ENCODE assay signal across 8 mouse cellular contexts in the genomic region with DNA sequence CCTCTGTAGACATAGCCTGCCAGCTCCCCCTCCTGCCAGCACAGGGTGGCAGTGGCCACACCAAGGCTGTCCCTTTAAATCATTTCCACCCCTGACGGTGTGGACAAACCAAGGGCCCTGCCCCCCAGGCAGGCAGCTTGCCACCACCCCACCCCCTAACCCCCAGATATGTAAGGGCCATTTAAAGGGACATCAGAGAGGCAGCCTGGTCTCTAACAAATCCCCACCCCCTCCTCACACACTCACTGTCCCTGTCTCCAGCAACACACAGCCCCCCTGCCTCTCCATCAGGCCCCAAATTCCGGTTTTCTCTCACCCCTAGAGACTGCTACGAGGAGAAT. TPM values are rescaled to one million over a fixed set of nuclear protein-coding genes. Genes with fewer than 3 reads are reported as not detected.
A peak's percentile ranks its signal among the peaks of the same experiment; 100 is the strongest.
DNase-seq lines count a peak whose midpoint lies in the region; ATAC-seq and TF ChIP-seq lines count a peak whose summit lies in the region.

No protein-coding gene starts in this region.

- no peaks in the 10 kb centered on the region for H3K9me3 ChIP-seq in forebrain, embryonic 15.5 days
- H3K9me3 ChIP-seq in hindbrain, embryonic 12.5 days (replicated peaks): no peaks in the 10 kb centered on the region
- H3K9me3 ChIP-seq in limb, embryonic 14.5 days (ENCODE audit: control insufficient read depth, low read length): no peaks in the 10 kb centered on the region

- no peak for TF ChIP-seq CTCF in lung, adult 2 months (IDR thresholded peaks at IDR 0.05; ENCODE audit: insufficient read depth, low read length)
- TF ChIP-seq CTCF in brain, embryonic 14.5 days (IDR thresholded peaks at IDR 0.05; ENCODE audit: borderline replicate concordance, extremely low read depth, insufficient read depth, insufficient read length): no peak

- 0 out of 2 replicates have a peak, but pooled peaks cover 3% of the 10 kb centered on the region for H3K27me3 ChIP-seq in forebrain, embryonic 15.5 days
- peaks cover 2% of the 10 kb centered on the region; the same call in 1 of the 2 replicates for H3K27me3 ChIP-seq in hindbrain, embryonic 12.5 days
- no peaks in the 10 kb centered on the region for H3K27me3 ChIP-seq in limb, embryonic 14.5 days (ENCODE audit: control insufficient read depth, insufficient read depth, low read length)

- H3K27ac ChIP-seq in forebrain, embryonic 15.5 days (replicated peaks): peak overlapping the region; percentile 99
- H3K27ac ChIP-seq in hindbrain, embryonic 12.5 days: peak overlapping the region; percentile 99
- H3K27ac ChIP-seq in limb, embryonic 14.5 days (replicated peaks; ENCODE audit: low read depth, low read length): peak overlapping the region; percentile 98

- DNase-seq in lung, adult 2 months: peak; percentile 43
- DNase-seq in lung, postnatal 25 days (ENCODE audit: low spot score): no peak
- peak; percentile 92 for DNase-seq in brain, embryonic 14.5 days (ENCODE audit: low read depth)
- DNase-seq in limb, embryonic 14.5 days (ENCODE audit: low spot score): peak; percentile 65
- DNase-seq in neural tube, embryonic 10.5 days (ENCODE audit: extremely low spot score, low spot score): peak; percentile 70
- no peak for DNase-seq in spleen, postnatal 10 days (ENCODE audit: low spot score in 2 of 2)

- peak overlapping the region; percentile 93 for H3K4me2 ChIP-seq in forebrain, embryonic 15.5 days (replicated peaks)
- H3K4me2 ChIP-seq in hindbrain, embryonic 12.5 days (replicated peaks): peak overlapping the region; percentile 99
- peak overlapping the region; percentile 81 for H3K4me2 ChIP-seq in limb, embryonic 14.5 days (replicated peaks; ENCODE audit: low read depth, low read length, severe bottlenecking)

- 0 out of 2 replicates have a peak, but pooled peaks have one; percentile 7 for ATAC-seq in forebrain, embryonic 15.5 days (replicated peaks)
- peak; percentile 16; the same call in 1 of the 2 replicates for ATAC-seq in hindbrain, embryonic 12.5 days (ENCODE audit: low FRiP score)
- ATAC-seq in limb, embryonic 14.5 days (ENCODE audit: low FRiP score, low read depth): no peak

- H3K36me3 ChIP-seq in forebrain, embryonic 15.5 days: 0 out of 2 replicates have a peak, but pooled peaks cover 6% of the 10 kb centered on the region
- peaks cover 7% of the 10 kb centered on the region; the same call in 1 of the 2 replicates for H3K36me3 ChIP-seq in hindbrain, embryonic 12.5 days
- peaks cover 18% of the 10 kb centered on the region for H3K36me3 ChIP-seq in limb, embryonic 14.5 days (ENCODE audit: control insufficient read depth, insufficient read depth, low read length)

- TF ChIP-seq POLR2A in lung, adult 2 months (IDR thresholded peaks at IDR 0.05; ENCODE audit: borderline replicate concordance, extremely low read depth, low read depth, low read length): no peak
- 0 out of 2 replicates have a peak, but pooled peaks have one; percentile 13 for TF ChIP-seq POLR2A in brain, embryonic 14.5 days (IDR thresholded peaks at IDR 0.05; ENCODE audit: borderline replicate concordance, extremely low read depth, insufficient read depth, insufficient read length, poor library complexity, severe bottlenecking)
- TF ChIP-seq POLR2A in limb, embryonic 14.5 days (IDR thresholded peaks at IDR 0.05; ENCODE audit: borderline replicate concordance, extremely low read depth, insufficient read depth, insufficient read length): no peak

- H3K4me1 ChIP-seq in lung, adult 2 months (ENCODE audit: control insufficient read depth, insufficient read depth, low read length): peaks cover 13% of the 10 kb centered on the region; the same call in 1 of the 2 replicates
- peaks cover 79% of the 10 kb centered on the region for H3K4me1 ChIP-seq in forebrain, embryonic 15.5 days
- H3K4me1 ChIP-seq in hindbrain, embryonic 12.5 days: peaks cover 73% of the 10 kb centered on the region
- H3K4me1 ChIP-seq in limb, embryonic 14.5 days (ENCODE audit: control insufficient read depth, insufficient read depth, low read length): peaks cover 53% of the 10 kb centered on the region

- H3K4me3 ChIP-seq in lung, adult 2 months (replicated peaks; ENCODE audit: extremely low read depth, low read depth, low read length): peak overlapping the region; percentile 66
- peak overlapping the region; percentile 79 for H3K4me3 ChIP-seq in forebrain, embryonic 15.5 days
- peak overlapping the region; percentile 63 for H3K4me3 ChIP-seq in hindbrain, embryonic 12.5 days
- H3K4me3 ChIP-seq in limb, embryonic 14.5 days (replicated peaks; ENCODE audit: low read length): peak overlapping the region; percentile 76

- WGBS in lung, adult 2 months: 4% methylated on average over 3 of the region's 3 CpGs
- 2% methylated on average over 3 of the region's 3 CpGs for WGBS in forebrain, embryonic 15.5 days
- 2% methylated on average over 3 of the region's 3 CpGs for WGBS in hindbrain, embryonic 12.5 days
- WGBS in limb, embryonic 14.5 days: 2% methylated on average over 3 of the region's 3 CpGs

- peak overlapping the region; percentile 95 for H3K9ac ChIP-seq in forebrain, embryonic 15.5 days (replicated peaks)
- H3K9ac ChIP-seq in hindbrain, embryonic 12.5 days: peak overlapping the region; percentile 95
- H3K9ac ChIP-seq in limb, embryonic 14.5 days (ENCODE audit: low read depth, low read length, severe bottlenecking): peak overlapping the region; percentile 94

RNA-seq across cellular contexts. Expression of a gene that starts 1.8 kb away (rescaled TPM):
- polyA plus RNA-seq in lung, adult 2 months (2012; rRNA removed): 19.4 and 21.0 TPM in 2 replicates
- polyA plus RNA-seq in brain, embryonic 14.5 days (2012; rRNA removed): 12.4 and 38.7 TPM in 2 replicates
- 56.6 and 58.9 TPM in 2 replicates for polyA plus RNA-seq in forebrain, embryonic 15.5 days (2015; fragmentation: Nextera tagmentation; extraction: Ambion mirVana)
- polyA plus RNA-seq in hindbrain, embryonic 12.5 days (2016; fragmentation: Nextera tagmentation; extraction: Ambion mirVana): 51.4 and 51.6 TPM in 2 replicates
- 23.7 and 27.5 TPM in 2 replicates for polyA plus RNA-seq in limb, embryonic 14.5 days (2012; rRNA removed)
- polyA plus RNA-seq in limb, embryonic 14.5 days (2014; fragmentation: Nextera tagmentation; extraction: Ambion mirVana): 31.4 and 36.4 TPM in 2 replicates

RNA-seq across cellular contexts. Expression of a gene that starts 17.3 kb away (rescaled TPM):
- polyA plus RNA-seq in lung, adult 2 months (2012; rRNA removed): 37.8 and 63.1 TPM in 2 replicates
- 5.7 TPM in 2 replicates for polyA plus RNA-seq in brain, embryonic 14.5 days (2012; rRNA removed)
- 5.9 and 6.7 TPM in 2 replicates for polyA plus RNA-seq in forebrain, embryonic 15.5 days (2015; fragmentation: Nextera tagmentation; extraction: Ambion mirVana)
- polyA plus RNA-seq in hindbrain, embryonic 12.5 days (2016; fragmentation: Nextera tagmentation; extraction: Ambion mirVana): 13.2 and 14.8 TPM in 2 replicates
- 17.0 and 23.7 TPM in 2 replicates for polyA plus RNA-seq in limb, embryonic 14.5 days (2012; rRNA removed)
- polyA plus RNA-seq in limb, embryonic 14.5 days (2014; fragmentation: Nextera tagmentation; extraction: Ambion mirVana): 18.7 and 18.9 TPM in 2 replicates

RNA-seq across cellular contexts. Expression of a gene that starts 19.9 kb away (rescaled TPM):
- 21.9 and 24.7 TPM in 2 replicates for polyA plus RNA-seq in lung, adult 2 months (2012; rRNA removed)
- 26.7 and 28.7 TPM in 2 replicates for polyA plus RNA-seq in brain, embryonic 14.5 days (2012; rRNA removed)
- polyA plus RNA-seq in forebrain, embryonic 15.5 days (2015; fragmentation: Nextera tagmentation; extraction: Ambion mirVana): 44.3 and 45.9 TPM in 2 replicates
- polyA plus RNA-seq in hindbrain, embryonic 12.5 days (2016; fragmentation: Nextera tagmentation; extraction: Ambion mirVana): 48.0 and 50.5 TPM in 2 replicates
- 29.5 and 32.7 TPM in 2 replicates for polyA plus RNA-seq in limb, embryonic 14.5 days (2012; rRNA removed)
- 22.3 and 27.3 TPM in 2 replicates for polyA plus RNA-seq in limb, embryonic 14.5 days (2014; fragmentation: Nextera tagmentation; extraction: Ambion mirVana)

RNA-seq across cellular contexts. Expression of a gene that starts 20.0 kb away (rescaled TPM):
- 129 and 141 TPM in 2 replicates for polyA plus RNA-seq in lung, adult 2 months (2012; rRNA removed)
- 84.1 and 111 TPM in 2 replicates for polyA plus RNA-seq in brain, embryonic 14.5 days (2012; rRNA removed)
- 89.4 and 91.9 TPM in 2 replicates for polyA plus RNA-seq in forebrain, embryonic 15.5 days (2015; fragmentation: Nextera tagmentation; extraction: Ambion mirVana)
- 94.0 and 103 TPM in 2 replicates for polyA plus RNA-seq in hindbrain, embryonic 12.5 days (2016; fragmentation: Nextera tagmentation; extraction: Ambion mirVana)
- polyA plus RNA-seq in limb, embryonic 14.5 days (2012; rRNA removed): 127 and 131 TPM in 2 replicates
- 161 and 171 TPM in 2 replicates for polyA plus RNA-seq in limb, embryonic 14.5 days (2014; fragmentation: Nextera tagmentation; extraction: Ambion mirVana)

RNA-seq across cellular contexts. Expression of a gene that starts 46.1 kb away (rescaled TPM):
- polyA plus RNA-seq in lung, adult 2 months (2012; rRNA removed): 120 and 135 TPM in 2 replicates
- polyA plus RNA-seq in brain, embryonic 14.5 days (2012; rRNA removed): 321 and 358 TPM in 2 replicates
- polyA plus RNA-seq in forebrain, embryonic 15.5 days (2015; fragmentation: Nextera tagmentation; extraction: Ambion mirVana): 127 and 138 TPM in 2 replicates
- polyA plus RNA-seq in hindbrain, embryonic 12.5 days (2016; fragmentation: Nextera tagmentation; extraction: Ambion mirVana): 93.4 and 97.6 TPM in 2 replicates
- 425 and 497 TPM in 2 replicates for polyA plus RNA-seq in limb, embryonic 14.5 days (2012; rRNA removed)
- polyA plus RNA-seq in limb, embryonic 14.5 days (2014; fragmentation: Nextera tagmentation; extraction: Ambion mirVana): 97.8 and 113 TPM in 2 replicates

Comparison
In these comparisons a context has a peak if more than half of its experiments do, and no peak if none do; other contexts are left out.
1. DNase-seq: peak in lung, adult 2 months (single experiment), brain, embryonic 14.5 days (single experiment), limb, embryonic 14.5 days (single experiment) and neural tube, embryonic 10.5 days (single experiment); none in lung, postnatal 25 days (single experiment) and spleen, postnatal 10 days (0 of 2).
2. Peak in every context shown above with its lines, with median percentiles within 50 percentile points of each other: H3K4me3 ChIP-seq, H3K27ac ChIP-seq, H3K4me2 ChIP-seq and H3K9ac ChIP-seq.